Mouse (Mus musculus) myocyte (in vitro differentiated cells): ENCODE results near the gene Itpkc.

Experiments
- CEBPB ChIP-seq: IDR thresholded peaks from 2 replicates; pipeline ENCODE4 v1.6.1; 2011; ENCODE audit warnings: mild to moderate bottlenecking, moderate library complexity; ENCODE audit not compliant: poor library complexity, insufficient read depth, severe bottlenecking
- E2F4 ChIP-seq: IDR thresholded peaks from one replicate; pipeline ENCODE4 v1.6.1; 2011; ENCODE audit warnings: mild to moderate bottlenecking, control low read depth, moderate library complexity; ENCODE audit not compliant: insufficient read depth
- MAX ChIP-seq: IDR thresholded peaks from one replicate; pipeline ENCODE4 v1.6.1; 2011; ENCODE audit warnings: low read depth, mild to moderate bottlenecking, control low read depth
- MYOD1 ChIP-seq, 3 experiments: IDR thresholded peaks; one replicate each; pipeline ENCODE4 v1.6.1; 2011; ENCODE audit warnings: control low read depth in 2 of 3, low read depth in 2 of 3, mild to moderate bottlenecking in 2 of 3, moderate library complexity in 1 of 3; ENCODE audit not compliant: insufficient read length in 2 of 3, control insufficient read depth in 1 of 3
- MYOG ChIP-seq, 3 experiments: IDR thresholded peaks; one replicate each; pipeline ENCODE4 v1.6.1; 2011; ENCODE audit warnings: control low read depth in 2 of 3, low read depth in 2 of 3, mild to moderate bottlenecking in 2 of 3; ENCODE audit not compliant: insufficient read length in 2 of 3, control insufficient read depth in 1 of 3, insufficient read depth in 1 of 3
- POLR2A ChIP-seq: IDR thresholded peaks from one replicate; pipeline ENCODE4 v1.6.1; 2011; ENCODE audit warnings: low read depth, mild to moderate bottlenecking, control low read depth, moderate library complexity; ENCODE audit not compliant: insufficient read length
- POLR2AphosphoS2 ChIP-seq: IDR thresholded peaks from one replicate; pipeline ENCODE4 v1.6.1; 2011; ENCODE audit warnings: low read depth, control low read depth; ENCODE audit not compliant: insufficient read length
- REST ChIP-seq: IDR thresholded peaks from one replicate; pipeline ENCODE4 v1.6.1; 2011; ENCODE audit warnings: mild to moderate bottlenecking, control low read depth, moderate library complexity; ENCODE audit not compliant: insufficient read depth, insufficient read length
- SRF ChIP-seq: IDR thresholded peaks from one replicate; pipeline ENCODE4 v1.6.1; 2011; ENCODE audit warnings: low read depth; ENCODE audit not compliant: control insufficient read depth, insufficient read length
- TCF12 ChIP-seq: IDR thresholded peaks from one replicate; pipeline ENCODE4 v1.6.1; 2011; ENCODE audit warnings: mild to moderate bottlenecking, control low read depth; ENCODE audit not compliant: poor library complexity, insufficient read depth, severe bottlenecking
- TCF3 ChIP-seq: IDR thresholded peaks from one replicate; pipeline ENCODE4 v1.6.1; 2011; ENCODE audit warnings: low read depth, control low read depth; ENCODE audit not compliant: insufficient read length
- USF1 ChIP-seq: IDR thresholded peaks from one replicate; pipeline ENCODE4 v1.6.1; 2011; ENCODE audit warnings: low read depth, mild to moderate bottlenecking, control low read depth, moderate library complexity

DNA sequence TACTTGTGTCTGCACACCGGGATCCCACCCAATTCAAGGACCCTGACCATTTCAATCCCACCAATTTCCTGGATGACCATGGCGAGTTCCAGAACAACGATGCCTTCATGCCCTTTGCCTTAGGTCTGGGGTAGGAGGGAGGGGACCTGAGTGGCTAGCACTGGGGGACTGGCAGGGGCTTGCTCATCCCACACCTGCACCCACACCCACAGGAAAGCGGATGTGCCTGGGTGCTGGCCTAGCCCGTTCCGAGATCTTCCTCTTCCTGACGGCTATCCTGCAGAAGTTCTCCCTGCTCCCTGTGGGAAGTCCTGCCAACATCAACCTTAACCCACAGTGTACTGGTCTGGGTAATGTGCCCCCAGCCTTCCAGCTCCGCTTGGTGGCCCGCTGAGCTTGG, 70.3 kb downstream of the Itpkc start:
- TF ChIP-seq POLR2A (no peak), MYOG (IDR thresholded peaks at IDR 0.05; ENCODE audit: control insufficient read depth in 1 of 3, insufficient read depth in 1 of 3, insufficient read length in 2 of 3, low read depth in 2 of 3) (no peak), MAX (no peak), USF1 (no peak), POLR2AphosphoS2 (no peak), SRF (no peak), MYOD1 (IDR thresholded peaks at IDR 0.05; ENCODE audit: control insufficient read depth in 1 of 3, insufficient read length in 2 of 3, low read depth in 2 of 3) (no peak), CEBPB (no peak), REST (no peak), E2F4 (no peak), TCF12 (no peak), TCF3 (no peak)
